Mouse (Mus musculus) left cerebral cortex, adult 9 months (tissue): ENCODE measurements at regions not wholly inside any gene's neighbourhood (a gene's known extent, or its start where the extent isn't known, plus 50 kb on each side); places are given as distances from the start of the nearest gene placed in this dataset.

Experiments used
- DNase-seq, 2 experiments: peaks; one replicate each; pipeline ENCODE4 v3.0.0; 2022; ENCODE audit warnings: low spot score in 2 of 2

- DNase-seq, result no peak
These were observed 52.0 kb upstream of the Dynlrb2 start for GRCm38 (mm10) chr8:116452806-116453205.

DNA sequence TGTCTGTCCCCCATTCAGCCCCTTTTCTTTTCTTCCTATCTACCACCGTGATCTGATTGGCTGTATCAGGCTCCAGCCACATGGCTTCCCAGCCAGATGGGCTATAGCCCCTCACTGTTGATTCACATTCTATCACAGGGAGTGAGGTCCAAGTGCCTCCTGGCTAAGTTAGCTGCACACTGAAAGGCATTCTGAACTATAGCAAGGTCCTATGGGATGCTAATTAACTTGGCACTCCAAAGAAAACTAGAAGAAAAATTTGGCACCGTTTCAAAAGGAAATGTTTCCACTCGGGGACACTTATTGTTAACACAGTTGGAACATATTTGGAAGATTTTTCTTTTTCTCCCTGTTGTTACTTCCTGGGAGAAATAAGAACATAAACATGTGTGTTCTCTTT is 53.4 kb upstream of the Dynlrb2 start:
- DNase-seq, result no peak

DNA sequence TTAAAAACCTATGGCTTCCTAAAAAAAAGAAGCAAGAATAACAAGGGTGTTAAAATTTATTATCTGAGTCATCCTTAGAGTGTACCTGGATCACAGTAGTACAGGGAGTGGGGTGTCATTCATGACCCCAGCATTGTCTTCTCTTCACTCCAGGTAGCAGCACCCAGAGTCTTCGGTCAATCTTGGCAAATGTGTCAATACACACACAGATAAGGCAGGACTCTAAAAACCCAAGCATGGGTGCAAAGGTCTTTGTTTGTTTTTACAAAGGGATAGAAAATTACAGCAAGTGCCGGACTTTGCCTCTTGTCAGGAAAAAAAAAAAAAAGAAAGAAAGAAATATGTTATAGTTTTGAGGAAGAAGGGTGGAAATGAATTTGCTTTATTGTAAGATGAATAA is 57.3 kb upstream of the Dynlrb2 start:
- no peak for DNase-seq

GRCm38 (mm10) chr8:116442827-116443226 is 61.9 kb upstream of the Dynlrb2 start:
- no peak for DNase-seq

GRCm38 (mm10) chr8:116438895-116439294 is 65.9 kb upstream of the Dynlrb2 start:
- DNase-seq, result peak in 1 of 2 experiments; percentile 76

GRCm38 (mm10) chr8:116435268-116435980 is 69.3 kb upstream of the Dynlrb2 start:
- no peak for DNase-seq

- DNase-seq, result no peak
These were observed 74.7 kb upstream of the Dynlrb2 start for GRCm38 (mm10) chr8:116430051-116430450.

- no peak for DNase-seq
These were observed 75.1 kb upstream of the Dynlrb2 start for GRCm38 (mm10) chr8:116429649-116430048.

GRCm38 (mm10) chr8:116422826-116423225 is 81.9 kb upstream of the Dynlrb2 start:
- no peak for DNase-seq

DNA sequence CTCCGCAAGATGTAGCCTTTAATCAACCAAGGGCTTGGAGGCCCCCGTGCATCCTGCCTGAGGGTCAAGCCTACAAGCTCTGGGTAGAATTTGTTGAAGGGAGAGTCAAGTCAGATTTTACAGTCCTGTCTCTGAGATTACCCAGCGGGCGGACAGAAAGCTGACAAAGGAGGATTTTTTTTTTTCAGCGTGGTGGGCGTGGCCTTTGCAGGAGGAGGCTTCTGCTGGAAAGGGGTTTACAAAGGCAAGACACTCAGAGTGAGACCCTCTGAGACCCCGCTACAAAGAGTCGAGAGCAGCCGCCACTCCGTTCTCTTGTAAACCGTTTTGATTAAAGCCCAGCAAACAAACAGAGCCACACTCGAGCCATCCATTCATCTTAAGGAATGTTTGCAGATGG is 92.1 kb upstream of the Dynlrb2 start:
- no peak for DNase-seq

GRCm38 (mm10) chr8:116410041-116410440 is 94.7 kb upstream of the Dynlrb2 start:
- DNase-seq, result no peak

- DNase-seq, result no peak
These were observed 95.8 kb upstream of the Dynlrb2 start for GRCm38 (mm10) chr8:116409011-116409410.

- DNase-seq, result no peak
These were observed 100.2 kb upstream of the Dynlrb2 start for GRCm38 (mm10) chr8:116404571-116404970.

DNA sequence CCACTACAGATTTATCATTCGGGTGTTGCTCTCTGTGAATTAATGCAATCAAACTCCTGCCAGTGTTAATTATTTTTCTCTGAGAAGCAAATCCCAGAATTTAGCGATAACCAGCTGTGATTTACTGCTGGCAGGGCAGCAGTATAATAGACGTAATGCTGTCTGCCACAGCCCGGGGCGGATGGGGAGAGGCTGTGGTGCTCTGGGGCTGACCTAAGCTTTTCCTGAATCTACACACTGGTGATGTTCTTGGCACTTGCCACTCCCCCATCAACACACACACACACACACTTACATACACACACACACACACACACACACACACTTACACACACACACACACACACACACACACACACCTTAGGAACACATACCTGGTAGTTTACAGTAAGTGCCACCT is 101.4 kb upstream of the Dynlrb2 start:
- no peak for DNase-seq

- DNase-seq, result no peak
These were observed 105.3 kb upstream of the Dynlrb2 start for GRCm38 (mm10) chr8:116399452-116399851.

DNA sequence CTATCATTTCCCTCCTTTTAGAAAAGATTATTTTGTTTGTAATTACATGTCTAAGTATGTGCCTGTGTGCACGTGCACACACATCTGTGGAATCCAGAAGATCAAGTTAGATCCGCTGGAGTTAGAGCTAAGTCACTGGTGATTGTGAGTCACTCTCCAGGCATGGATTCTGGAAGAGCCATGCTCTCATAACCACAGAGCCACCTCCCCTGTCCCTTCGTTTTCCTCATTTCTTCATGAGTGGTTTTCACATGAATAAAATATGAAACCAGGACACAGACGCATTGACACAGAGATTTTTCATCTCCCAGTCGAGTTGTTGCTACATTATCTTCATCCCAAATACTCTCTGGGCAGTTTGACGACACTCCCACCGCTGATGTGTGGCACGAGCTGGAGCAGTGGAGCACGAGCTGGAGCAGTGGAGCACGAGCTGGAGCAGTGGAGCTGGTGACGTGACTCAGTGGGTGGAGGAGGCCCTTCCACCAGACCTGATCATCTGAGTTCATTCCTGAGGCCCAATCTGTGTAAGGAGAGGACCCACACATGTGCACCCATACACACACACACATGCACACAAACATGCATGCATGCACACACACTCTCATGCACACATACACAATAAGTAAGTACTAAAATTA is 106.1 kb upstream of the Dynlrb2 start:
- DNase-seq, result no peak

DNA sequence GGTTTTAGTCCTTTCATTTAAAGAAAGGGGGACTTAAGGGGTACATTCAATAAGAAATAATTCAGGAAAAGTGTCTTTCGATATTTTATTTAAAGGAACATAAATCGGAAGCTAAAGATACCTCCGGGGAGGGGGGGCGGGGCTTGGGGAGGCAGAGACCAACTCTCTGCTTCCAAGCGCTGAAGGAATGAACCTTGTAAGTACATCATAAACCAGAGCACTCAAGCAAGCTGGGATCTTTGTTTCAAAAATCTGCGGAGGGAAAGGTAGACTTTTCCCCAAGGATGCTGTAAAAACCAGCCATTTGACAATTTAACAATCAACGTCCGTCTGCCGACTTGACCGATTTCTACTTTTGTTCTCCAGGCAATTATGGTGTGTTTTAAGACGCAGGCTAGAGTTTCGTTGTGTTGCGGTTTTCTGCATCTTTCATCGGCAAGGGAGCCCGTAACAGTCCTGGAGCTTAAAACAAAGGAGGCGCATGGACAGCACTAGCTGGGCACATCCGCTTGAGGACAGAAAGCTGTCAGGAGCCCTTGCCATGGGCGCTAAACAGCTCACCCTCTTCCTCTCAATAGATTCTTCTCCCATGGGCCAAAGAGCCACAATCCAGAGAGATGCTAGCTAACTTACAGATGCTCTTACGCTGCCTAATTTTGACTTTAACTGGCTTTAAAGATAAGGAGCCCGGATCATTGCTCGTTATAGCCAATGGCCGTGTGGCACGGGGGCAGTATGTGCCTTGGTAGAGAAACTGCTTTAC is 119.4 kb upstream of the Dynlrb2 start:
- DNase-seq, result no peak

DNA sequence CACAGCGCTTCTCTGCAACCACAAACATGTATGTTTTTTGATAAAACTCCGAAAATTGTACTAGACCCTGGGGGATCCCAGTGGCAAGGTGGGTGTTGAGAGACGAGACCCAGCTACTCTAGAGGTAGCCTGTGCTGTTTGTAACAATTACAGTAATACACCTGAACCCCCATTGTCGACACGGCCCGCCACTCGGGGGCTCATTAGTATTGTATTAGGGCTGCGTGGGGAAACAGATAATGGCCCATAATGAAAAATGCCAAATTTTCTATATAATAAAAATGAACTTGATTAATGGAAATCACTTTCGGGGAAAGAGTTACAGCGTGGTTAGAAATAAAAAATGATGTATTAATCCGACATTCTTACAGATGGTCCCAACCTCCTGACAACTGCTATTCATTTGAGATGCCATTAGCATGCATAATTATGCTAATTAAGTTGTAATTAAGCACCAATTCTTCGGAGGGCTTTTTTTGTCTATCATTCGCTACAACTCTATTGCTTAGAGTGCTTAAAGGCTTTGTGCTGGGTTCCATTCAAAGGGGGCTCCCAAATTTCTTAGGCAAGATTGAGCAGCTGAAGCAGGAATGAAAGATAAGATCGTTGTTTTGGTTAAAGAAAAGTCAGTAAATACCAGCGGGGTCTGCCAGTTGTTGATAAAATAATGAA is 120.2 kb upstream of the Dynlrb2 start:
- DNase-seq, result no peak

GRCm38 (mm10) chr8:116383495-116384417 is 121.0 kb upstream of the Dynlrb2 start:
- no peak for DNase-seq

- no peak for DNase-seq
These were observed 121.7 kb upstream of the Dynlrb2 start for GRCm38 (mm10) chr8:116383036-116383435.

DNA sequence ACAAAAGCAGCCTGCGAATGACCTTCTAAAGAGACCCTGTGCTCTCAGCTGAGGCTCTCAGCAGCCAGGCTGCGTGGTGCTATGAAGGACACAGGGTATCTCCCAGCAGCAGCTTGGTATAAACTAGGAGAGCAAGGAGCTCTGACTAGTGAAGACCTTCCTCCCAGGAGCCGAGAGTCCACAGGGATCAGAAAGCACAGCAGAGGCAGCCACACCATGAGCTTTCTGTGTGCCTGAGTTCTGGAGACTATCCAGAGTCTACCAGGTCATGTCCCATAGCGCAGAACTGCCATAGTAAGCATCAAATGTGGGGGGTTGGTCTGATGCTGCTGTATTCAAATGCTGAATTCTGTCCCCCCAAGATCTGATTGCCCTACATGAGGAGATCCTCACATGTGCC is 124.2 kb upstream of the Dynlrb2 start:
- no peak for DNase-seq
